Mouse (Mus musculus) embryo, embryonic 10 days (tissue): ENCODE results near the gene Romo1.
"Not testable (repeated sequence)": the region's sequence is repeated elsewhere in the genome, so short reads cannot be mapped to it uniquely, and the experiment has no call there.

Experiments
- DNase-seq: peaks from one replicate; pipeline ENCODE4 v3.0.0-alpha.2; 2015; ENCODE audit warnings: low spot score

Romo1 gene

GRCm38 (mm10) chr2:156143953-156144724 lies at the start of gene Romo1, which contains the start of gene Nfs1:
Romo1 (plus strand) TSS chr2:156144039.
Nfs1 (minus strand) TSS chr2:156144186.
- DNase-seq: peak; percentile 98

DNA sequence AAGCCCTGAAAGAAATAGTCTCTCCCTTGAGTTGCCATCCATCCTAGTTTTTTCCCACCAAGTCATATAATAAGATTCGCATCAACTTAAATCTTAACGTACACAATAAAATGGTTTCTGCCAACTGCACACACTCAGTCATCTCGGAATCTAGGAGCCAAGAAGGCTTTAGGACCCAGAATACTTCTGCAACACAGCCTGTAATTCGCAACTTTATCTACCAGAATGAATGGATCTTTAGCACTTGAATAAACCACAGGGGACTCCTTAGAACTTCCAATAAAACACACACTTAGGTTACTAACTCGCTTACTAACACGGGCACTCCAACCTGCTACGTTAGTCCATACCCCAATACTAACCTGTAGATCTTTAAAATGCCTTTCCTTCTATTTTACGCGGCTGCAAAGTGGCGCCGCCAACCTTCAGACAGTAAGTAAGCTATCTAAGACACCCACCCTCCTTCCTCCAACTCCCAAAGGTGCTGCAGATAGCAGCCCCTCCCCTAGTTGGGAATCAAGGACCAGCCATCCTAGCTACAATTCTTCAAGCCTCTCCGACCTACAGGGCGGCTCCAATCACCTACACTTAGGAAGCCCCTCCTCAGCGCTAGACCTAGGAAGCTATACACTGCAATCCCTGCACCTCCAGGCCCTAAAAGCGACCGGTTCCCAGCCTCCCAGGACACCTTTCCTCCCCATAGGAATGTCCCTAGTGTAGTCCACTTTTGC lies 33.0 kb upstream of the Romo1 start:
- DNase-seq: peak; percentile 46

- peak; percentile 94 for DNase-seq
Observed at GRCm38 (mm10) chr2:156111358-156112079, 32.3 kb upstream of the Romo1 start, which contains the start of the genes Cpne1 and Rbm12. Cpne1 (minus strand) TSS chr2:156111965. Rbm12 (minus strand) TSS chr2:156111978.

GRCm38 (mm10) chr2:156112080-156112423 lies 31.8 kb upstream of the Romo1 start:
- not testable (repeated sequence) for DNase-seq

- no peak for DNase-seq
Observed at GRCm38 (mm10) chr2:156119566-156119965, 24.3 kb upstream of the Romo1 start.

- DNase-seq: no peak
Observed at GRCm38 (mm10) chr2:156123731-156124130, 20.1 kb upstream of the Romo1 start.

DNA sequence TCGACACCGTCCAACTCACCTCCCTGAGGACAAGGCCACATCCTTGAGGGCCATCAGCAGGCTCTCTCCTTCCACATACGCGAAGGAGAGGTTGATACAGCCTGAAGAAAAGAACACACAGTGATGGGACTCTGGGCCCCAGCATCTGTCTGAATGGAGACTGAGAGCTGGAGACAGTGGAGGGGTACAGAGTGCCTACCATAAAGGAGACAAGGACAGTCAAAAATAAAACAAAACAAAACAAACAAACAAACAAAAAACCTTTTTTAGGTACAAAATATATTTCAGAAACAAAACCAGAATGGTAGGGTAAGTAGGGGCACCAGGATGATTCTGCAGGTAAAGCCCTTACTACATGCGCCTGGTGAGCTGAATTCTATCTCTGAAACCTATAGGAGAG lies 16.8 kb upstream of the Romo1 start, which contains the start of gene Gm28036:
Gene Gm28036, minus strand, starts transcription at position 101 of the 400 bp plus-strand sequence.
- no peak for DNase-seq

DNA sequence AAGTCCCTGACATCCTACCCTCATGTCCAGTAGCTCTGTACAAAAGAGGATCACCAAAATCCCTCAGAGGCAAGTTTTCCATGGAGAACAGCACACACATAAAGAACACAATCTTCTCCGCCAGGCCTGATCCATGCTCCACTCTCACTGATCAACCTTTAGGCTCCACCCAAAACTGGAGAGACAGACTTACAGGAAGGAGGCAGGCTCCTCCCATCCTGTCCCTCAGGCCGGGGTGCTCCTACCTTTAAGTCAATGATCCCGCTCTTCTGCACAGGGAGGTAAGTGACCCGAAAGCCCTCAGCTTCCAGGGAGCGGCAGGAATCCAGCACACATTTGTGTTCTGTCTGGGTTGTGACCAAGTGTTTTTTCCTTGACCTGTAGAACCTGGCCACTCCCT lies 9.7 kb upstream of the Romo1 start:
- DNase-seq: no peak

DNA sequence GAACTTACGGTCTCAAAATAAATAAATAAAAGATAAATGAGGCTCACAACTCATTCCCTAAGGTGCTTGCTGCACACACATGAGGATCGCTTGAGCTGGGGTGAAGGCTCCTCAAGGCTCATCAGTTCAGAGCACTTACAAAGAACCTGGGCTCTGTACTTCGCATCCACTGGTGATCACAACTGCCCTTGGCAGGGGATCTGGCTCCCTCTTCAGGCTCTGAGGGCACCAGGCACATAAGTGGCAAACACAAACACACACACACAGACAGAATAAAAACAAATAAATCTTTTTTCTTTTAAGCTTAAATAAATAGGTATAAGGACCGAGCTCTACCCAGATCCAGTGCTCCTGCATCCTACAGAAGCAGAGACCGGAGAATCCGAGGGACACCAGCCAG lies 8.1 kb upstream of the Romo1 start:
- no peak for DNase-seq

GRCm38 (mm10) chr2:156142820-156143219 lies 1.0 kb upstream of the Romo1 start:
- DNase-seq: no peak

DNA sequence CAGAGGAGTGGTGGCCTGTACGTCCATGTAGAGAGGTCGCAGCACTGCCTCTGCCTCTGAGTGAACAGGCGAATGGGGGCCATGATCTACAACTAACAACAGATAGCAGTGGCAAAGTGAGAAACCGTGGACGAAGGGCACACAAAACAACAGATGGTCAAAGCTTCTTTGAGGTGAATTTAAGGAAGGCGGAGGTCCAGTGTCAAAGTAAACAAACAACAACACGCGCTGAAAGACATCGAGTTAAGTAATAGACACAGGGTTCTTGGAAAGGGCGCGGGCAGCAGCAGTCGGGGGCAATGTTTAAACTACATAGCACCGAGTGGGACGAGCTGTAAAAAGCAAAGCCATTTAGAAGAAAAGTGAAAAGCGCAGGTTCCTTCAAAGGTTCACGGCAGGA lies 472 bp upstream of the Romo1 start:
- peak; percentile 28 for DNase-seq

GRCm38 (mm10) chr2:156145486-156146130 lies 1.8 kb downstream of the Romo1 start:
- DNase-seq: no peak

DNA sequence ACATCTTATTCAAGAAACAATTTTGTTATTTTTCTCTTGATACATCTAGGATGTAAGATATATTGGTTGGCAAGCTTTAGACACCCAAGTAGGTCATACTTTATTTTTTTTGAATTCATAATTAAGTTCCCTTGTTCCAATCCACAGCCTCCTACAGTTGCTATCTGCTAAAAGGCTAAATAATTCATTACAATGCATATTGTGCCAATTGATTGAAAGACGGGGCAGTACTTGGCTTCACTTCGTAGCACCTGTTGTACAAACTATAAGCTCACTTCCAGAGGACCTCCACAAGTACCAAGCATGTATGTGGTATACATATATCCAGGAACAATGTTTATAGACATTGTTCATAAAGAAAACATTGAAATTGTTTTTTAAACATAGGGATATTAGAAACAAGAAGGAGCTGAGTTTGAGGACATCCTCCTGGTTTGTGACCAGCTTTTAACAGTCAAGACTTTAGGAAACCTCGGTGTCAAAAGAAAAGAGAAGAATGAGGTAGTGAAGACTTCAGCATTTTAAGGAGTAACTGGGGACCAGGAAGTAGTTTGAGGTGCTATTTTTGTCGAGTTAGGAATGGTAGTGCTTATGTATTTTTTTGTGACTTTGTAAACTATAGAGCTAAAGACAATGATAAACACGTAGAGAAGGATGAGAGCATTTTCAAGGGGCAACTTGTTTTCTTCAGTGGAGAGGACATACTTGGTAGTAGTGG lies 2.6 kb downstream of the Romo1 start:
- DNase-seq: peak; percentile 21

- DNase-seq: no peak
Observed at GRCm38 (mm10) chr2:156147316-156147915, 3.6 kb downstream of the Romo1 start.

DNA sequence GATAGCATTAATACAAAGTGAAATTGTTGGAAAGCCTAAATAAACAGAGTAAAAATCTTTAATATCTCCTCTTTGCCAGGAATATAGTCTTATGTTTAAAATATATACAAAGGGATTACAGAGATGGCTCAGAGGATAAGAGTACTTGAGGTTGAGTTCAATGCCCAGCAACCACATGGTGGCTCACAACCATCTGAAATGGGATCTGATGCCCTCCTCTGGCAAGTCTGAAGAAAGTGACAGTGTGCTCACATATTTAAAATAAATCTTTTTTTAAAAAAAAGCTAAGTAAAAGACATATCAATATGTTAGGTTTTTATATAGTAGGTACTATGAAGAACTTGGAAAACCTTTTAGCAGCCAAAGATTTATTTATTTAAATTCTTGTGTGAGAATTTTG lies 7.7 kb downstream of the Romo1 start:
- DNase-seq: no peak

- DNase-seq: no peak
Observed at GRCm38 (mm10) chr2:156165478-156165877, 21.6 kb downstream of the Romo1 start.

- DNase-seq: no peak
Observed at GRCm38 (mm10) chr2:156166557-156166956, 22.7 kb downstream of the Romo1 start.

DNA sequence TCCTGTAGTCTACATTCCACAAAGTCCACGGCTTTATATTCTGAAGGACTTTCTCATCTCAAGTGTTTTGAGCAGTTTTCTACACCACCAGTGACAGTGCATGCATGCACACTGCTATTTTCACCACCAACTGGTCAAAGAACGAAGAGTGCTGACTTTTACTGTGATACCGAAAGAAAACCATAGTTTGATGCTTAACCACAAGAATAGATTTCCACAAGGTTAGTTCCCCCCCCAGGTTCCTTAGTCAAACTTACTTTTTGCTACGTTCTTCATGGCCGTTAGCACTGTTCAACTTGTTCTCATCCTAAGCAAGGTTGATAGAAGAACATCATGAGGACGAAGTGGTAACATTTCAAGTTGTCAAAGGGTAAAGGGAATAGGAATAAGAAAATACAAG lies 33.2 kb downstream of the Romo1 start:
- DNase-seq: no peak

- DNase-seq: no peak
Observed at GRCm38 (mm10) chr2:156177651-156178050, 33.8 kb downstream of the Romo1 start.

- DNase-seq: peak; percentile 82
Observed at GRCm38 (mm10) chr2:156179046-156179795, 35.4 kb downstream of the Romo1 start.
